Mouse (Mus musculus) heart, postnatal 0 days (tissue): ENCODE measurements around the gene Ramp2.

Experiments
- CTCF ChIP-seq: IDR thresholded peaks from 2 replicates; pipeline ENCODE4 v1.5.1; 2016; ENCODE audit warnings: antibody characterized with exemption, control low read depth, low read depth
- EP300 ChIP-seq: IDR thresholded peaks from 2 replicates; pipeline ENCODE4 v1.6.1; 2016; ENCODE audit warnings: antibody characterized with exemption, low read depth

GRCm38 (mm10) chr11:101255826-101256775 lies 10.3 kb downstream of the Ramp2 start:
- no peak for TF ChIP-seq CTCF
- no peak; the same call in 1 of the 2 replicates for TF ChIP-seq EP300
